1 mouse cellular context compared by ENCODE assay signal in the genomic region with DNA sequence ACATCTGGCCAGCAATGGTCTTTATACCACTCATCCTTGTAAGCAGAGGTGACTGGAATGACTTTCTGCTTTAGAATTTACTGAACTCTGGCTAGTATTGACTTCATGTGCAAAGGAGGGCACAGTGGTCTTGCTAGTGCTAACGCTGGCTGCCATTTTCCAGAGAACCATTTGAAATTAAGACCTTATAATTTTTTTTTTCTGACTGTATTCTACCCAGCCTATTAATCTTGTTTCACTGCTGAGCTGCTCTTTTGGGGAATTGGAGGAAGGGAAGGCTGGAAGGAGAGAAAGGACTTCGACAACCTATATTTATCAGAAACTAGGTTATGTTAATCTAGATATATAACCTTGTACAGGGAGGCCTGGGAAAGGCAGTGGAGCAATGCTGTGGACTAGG.
A peak's percentile ranks its signal among the peaks of the same experiment; 100 is the strongest.
TF ChIP-seq lines count a peak whose summit lies in the region.

No protein-coding gene starts in this region.

TF ChIP-seq in CH12.LX, 34 proteins besides CTCF, POLR2A, EP300 and RAD21 (continued from another document):
- 0 out of 2 replicates have a peak, but pooled peaks have one; percentile 29 for TF ChIP-seq MXI1 (IDR thresholded peaks at IDR 0.05; ENCODE audit: low read depth, low read length)
- TF ChIP-seq ETS1 (conservative IDR thresholded peaks at IDR 0.05; ENCODE audit: low read depth, low read length), result no peak
- no peak for TF ChIP-seq SMC3 (IDR thresholded peaks at IDR 0.05; ENCODE audit: low read depth, low read length)
- TF ChIP-seq MYC (IDR thresholded peaks at IDR 0.05; ENCODE audit: low read depth, low read length), result no peak
- no peak for TF ChIP-seq POLR2AphosphoS2 (IDR thresholded peaks at IDR 0.05; ENCODE audit: low read depth, low read length)
- TF ChIP-seq PAX5 (IDR thresholded peaks at IDR 0.05; ENCODE audit: low read length), result no peak
- TF ChIP-seq E2F4 (IDR thresholded peaks at IDR 0.05; ENCODE audit: insufficient replicate concordance, low read depth, low read length), result no peak
- no peak for TF ChIP-seq TCF12 (IDR thresholded peaks at IDR 0.05; ENCODE audit: low read depth, low read length)
